Mouse (Mus musculus): ENCODE measurements around the gene Vdr.
A peak's percentile ranks its signal among the peaks of the same experiment; 100 is the strongest.

Vdr gene

DNA sequence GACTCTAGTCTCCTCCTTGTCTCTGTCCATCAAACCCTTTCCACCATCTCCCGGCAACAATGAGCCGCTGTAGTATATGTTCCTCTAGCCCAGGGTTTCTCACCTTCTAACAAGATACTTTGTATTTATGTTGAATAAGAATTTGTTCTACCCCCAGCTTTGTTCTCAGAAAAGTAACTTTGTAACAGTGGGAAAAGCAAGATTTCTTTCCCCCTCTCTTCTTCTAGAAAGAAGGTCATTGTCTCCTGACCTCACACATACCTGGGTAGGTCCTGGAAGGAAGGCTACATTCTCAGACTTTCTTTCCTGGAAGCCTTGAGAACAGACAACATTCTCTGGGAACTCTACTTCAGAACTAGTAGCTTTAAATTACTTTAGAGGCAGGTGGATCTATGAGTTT, at the start of gene Vdr:
Gene Vdr, minus strand, starts transcription at position 101 of the 400 bp plus-strand sequence.
- DNase-seq (ENCODE audit: low spot score), result no peak

DNA sequence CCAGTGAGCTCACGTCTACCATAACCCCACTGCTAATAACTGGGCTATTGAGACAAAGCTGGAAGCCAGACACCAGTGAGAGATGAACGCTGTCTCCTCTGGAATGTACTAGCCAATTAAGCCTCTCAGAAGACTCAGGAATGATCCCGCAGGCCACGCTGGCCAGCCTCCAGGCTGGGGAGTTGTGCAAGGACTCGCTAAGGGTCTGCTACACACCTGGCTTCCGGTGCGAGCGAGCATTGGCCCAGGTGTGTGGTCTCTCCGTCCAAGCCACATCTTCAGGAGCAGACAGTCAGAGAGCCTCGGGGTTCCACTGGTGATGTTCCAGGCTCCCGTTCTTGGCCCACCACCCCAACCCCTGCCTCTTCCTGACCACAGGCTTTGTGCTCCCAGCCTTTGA, 46.0 kb upstream of the Vdr start:
- no peak for DNase-seq (ENCODE audit: low spot score)

DNA sequence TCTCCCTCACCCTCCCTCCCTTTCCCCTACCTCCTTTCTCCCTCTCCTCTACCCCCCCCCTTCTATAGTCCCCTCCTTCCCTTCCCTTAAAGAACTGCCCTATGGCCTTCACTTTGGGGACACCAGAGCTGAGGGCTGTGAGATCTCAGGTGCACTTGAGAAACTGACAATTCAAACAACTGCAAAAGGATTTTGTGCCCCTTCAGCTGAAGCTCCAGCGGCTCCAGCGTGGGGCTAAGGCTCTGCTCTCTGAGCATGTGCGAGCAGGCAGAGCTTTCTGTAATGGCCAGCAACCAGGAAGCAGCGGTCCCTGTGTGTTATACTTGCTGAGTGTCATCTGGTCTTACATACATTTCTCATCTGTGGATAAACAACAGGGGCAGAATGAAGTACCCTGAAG, 45.3 kb upstream of the Vdr start:
- DNase-seq (ENCODE audit: low spot score), result no peak

DNA sequence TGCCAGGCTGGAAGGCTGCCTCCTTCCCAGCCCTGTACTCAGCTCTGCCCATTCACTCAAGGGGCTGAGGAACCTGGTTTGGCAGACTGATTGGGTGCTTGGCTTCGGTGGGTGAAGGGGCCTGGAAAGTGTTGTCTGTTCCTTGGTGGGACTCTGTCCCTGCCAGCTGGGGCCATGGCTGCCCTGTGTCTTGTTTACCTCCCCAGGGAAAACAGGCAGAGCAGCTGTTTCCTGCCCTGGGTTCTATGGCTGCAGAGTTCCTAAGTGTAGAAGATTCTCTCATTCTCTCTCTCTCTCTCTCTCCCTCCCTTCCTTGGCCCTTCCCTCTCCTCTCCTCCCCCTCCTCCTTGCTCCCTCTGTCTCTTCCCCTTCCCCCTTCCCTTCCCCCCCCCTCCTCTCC, 44.9 kb upstream of the Vdr start:
- no peak for DNase-seq (ENCODE audit: low spot score)

DNA sequence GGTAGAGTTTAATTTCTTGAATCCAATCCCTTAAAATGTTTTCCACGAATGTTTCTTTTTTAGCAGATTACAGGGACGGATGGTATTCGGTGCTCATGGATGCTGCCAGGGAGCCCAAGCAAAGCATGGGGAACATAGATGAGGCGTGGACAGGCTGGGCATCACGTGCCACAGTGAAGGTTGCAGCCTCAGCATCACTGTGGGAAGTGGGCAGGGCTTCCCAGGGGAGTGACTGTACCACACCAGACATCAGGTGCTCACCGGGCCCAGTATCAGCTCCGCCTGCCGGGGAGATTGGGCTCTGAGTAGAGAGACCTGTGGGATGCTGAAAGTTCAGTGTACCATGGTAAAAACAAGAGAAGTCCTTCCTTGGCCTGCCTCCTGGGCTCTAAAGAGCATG, 44.2 kb upstream of the Vdr start:
- DNase-seq (ENCODE audit: low spot score), result no peak

DNA sequence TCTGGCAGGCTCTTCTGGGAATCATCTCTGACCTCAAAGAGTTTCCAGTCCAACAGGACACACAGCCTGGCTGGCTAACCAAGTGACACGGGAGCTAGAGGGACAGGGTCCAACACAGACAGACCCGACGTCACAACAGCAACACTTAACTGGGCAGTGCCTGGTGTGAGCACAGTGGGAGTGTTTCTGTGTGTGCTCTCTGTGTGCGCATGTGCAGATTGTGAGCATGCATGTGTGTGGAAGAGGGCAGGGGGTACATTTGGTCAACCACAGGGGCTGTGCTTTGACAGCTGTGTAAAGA, 42.4 kb upstream of the Vdr start:
- DNase-seq (ENCODE audit: low spot score), result no peak

DNA sequence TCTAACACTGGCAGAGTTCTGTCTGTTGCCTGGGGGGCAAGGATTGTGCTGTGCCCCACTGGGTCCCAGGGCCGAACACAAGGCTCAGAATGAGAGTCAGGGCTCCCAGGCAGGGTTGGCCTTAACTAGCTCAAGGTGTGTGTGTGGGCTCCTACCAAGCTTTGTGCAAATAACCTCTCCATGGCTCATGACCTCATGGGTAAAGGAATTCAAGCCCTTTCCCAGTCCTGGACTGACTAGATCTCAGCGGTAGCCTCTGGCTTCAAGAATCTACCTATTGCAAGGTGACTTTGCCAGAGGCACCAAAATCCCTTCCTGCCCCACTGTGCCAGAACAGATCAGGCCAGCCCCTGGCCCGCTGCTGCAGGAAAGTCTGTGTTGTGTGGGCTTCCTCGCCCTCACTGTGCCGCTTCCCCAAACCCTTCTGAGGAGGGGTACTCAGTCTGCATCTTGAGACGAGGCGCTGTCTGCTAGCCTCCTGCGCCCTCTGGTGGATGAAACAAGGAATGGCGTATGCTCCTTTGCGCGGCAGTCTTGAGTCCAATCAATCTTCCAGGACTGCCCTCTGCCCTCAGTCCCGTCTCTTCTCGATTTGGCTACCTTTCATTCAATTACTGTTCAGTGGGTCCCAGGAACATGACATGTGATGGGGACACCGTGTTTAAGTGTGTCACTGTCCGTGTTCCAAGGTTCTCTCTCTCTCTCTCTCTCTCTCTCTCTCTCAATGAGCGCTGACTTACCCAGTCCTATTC, 41.9 kb upstream of the Vdr start:
- peak; percentile 80 for DNase-seq (ENCODE audit: low spot score)

DNA sequence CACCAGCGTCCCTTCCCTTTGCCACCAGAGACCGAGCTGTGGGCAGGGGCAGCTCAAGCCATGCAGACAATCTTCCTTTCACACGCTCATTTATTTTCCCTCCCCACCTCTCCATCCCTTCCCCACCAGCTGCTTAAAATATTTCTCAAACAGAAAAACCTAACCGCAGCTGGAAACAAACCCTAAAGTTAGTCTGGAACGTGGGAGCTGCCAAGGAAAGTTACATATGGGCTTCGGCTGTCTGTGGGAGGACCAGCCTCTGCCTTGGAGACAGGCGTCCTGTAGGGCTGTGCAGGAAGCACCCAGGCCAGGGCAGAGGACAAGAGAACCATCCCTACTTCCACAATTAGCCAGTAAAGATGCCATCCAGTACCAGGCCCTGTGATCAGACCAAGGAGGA, 39.8 kb upstream of the Vdr start:
- DNase-seq (ENCODE audit: low spot score), result no peak

DNA sequence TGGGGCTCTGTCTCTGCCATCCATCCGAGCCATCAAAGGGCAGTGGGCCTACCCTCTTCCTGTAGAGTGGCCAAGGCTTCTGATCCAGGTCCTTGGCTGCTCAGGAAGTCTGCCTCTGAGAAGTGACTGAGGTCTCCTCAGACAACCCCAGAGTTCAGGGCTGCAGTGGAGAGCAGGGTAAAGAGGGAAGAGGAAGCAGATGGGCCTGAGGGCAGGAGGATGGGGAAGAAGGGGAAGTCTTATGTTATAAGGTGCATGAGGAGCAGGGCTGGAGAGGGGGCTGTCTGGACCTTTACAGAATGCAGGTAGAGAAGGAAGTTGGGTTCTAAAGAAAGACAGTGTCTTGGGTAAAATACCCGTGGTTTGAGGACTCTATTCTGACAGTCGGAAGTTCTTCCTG, 39.3 kb upstream of the Vdr start:
- DNase-seq (ENCODE audit: low spot score), result no peak

DNA sequence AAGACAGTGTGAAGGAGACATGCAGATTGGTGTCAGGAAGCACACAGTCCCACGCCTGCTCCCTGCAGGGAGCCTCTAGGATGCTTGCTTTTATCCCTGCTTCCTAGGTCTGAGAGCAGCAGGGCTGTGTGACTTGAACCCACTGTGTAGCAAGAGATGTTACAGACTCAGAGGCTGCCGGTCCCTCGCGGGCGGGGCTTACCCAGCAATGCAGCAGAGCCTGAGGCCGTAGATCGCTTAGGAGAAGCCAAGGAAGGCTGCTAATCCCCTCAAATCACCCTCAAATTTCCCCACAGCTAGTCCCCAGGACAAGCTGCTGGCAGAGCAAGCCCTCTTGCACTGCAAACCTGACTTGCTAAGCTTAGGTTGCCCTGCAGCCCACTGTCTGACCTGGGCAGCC, 38.3 kb upstream of the Vdr start:
- no peak for DNase-seq (ENCODE audit: low spot score)

DNA sequence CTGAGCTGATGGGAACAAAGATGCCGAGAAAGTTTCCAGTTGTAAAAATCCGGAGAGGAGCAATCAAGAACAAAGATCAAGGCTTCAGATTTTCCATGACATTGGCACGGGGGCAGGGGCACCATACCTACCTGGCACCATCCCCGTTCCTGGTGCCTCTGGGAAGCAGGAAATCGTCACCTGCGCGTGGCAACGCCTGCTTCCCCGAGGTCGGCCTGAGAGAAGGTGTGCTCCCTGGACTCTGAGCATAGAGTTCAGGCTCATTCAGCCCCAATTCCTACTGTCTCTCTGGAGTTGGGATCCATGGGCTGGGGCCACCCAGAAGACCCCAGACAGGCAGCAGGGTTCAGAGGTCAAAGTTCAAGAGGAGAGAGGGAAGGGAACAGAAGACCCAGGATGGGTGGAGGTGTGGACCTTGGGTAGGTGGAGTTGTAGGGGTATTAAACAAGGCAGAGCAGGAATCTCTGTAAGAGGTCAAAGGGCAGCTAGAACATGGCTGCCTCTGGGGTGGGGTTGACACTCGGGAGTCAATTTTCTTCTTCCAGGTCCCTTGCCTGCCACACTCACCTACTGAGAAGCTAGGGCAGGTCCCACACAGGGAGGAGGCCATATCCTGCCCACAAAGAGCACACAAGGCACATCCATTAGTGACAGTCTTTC, 35.4 kb upstream of the Vdr start:
- DNase-seq (ENCODE audit: low spot score), result no peak

DNA sequence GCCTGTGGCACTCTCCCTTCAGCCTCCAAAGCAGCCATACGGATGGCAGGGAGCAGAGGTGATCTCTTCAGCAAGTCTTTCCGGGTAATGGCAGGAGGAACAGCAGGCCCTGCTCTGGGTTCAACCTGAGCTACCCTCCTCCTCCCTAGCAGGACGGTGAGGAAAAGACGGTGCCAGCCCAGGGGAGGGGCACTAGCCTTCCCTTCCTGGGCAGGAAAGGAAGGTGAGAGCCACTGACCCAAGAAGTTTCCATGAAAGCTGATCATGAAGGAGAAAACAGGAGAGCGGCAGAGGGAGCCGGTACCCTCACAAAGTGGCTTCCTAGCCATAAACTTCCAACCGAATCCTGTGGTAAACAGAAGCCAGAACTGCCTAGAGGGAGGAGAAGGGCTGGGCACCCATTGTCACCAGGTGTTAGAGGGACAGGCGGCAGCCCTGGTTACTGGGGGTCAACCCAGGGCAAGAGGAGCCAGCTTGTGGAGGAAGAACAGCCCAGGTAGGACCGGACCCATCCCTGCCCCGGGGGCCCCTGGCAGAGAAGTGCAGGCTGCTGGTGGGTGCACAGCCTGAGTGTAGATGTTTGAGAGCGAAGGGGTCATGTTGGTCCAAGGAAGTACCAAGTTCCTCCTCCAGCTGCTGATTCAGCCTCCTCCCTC, 34.6 kb upstream of the Vdr start:
- no peak for DNase-seq (ENCODE audit: low spot score)

DNA sequence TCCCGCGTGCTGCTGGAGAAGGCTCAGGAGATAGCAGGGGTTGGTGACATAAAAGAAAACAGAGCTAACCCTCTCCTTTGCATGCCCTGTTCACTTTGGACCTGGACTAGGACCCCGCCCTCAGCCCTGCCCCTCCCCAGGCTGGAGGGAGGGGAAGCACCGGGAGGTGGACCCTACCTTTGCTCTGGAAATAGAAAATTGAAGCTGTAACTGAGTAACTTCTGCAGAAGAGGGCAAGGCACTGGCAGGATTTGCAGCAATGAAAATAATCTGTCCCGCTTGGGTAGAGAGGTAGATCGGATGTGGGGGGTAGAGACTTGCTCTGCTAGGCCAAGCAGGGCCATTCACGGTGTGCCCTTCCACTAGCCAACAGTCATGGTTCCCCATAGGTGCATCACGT, 32.9 kb upstream of the Vdr start:
- no peak for DNase-seq (ENCODE audit: low spot score)

DNA sequence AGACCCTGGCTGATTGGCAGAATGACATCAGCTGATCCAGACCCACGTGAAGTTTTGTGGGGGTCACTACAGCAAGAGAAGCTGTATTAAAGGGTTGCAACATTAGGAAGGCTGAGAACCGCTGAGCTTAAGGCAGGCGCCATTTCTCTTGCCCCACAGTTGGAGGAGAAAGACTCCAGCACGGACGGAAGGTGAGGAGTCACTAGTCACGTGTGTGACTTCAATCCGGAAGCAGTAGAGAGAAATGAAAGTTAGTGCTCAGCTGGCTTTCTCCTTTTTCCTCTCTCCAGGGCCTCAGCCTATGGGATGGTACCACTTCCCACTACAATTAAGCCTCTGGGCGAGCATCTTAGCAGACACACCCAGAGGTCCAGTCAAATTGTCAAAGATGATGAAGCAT, 32.1 kb upstream of the Vdr start:
- no peak for DNase-seq (ENCODE audit: low spot score)

DNA sequence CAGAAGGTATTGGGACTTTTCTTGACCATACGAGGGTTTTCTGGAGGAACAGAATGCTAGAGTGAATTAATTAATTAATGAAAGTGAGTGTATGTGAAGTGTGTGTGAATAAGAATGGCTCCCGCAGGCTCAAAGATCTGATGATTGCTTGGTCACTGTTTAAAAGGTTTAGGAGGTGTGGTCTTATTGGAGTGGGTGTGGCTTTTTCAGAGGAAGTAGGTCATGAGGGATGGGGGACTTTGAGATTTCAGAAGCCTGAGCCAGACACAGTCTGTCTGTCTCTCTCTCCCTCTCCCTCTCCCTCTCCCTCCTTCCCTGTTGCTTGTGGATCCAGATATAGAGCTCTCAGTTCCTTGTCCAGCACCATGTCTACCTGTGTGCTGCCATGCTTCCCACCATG, 30.9 kb upstream of the Vdr start:
- DNase-seq (ENCODE audit: low spot score), result no peak

DNA sequence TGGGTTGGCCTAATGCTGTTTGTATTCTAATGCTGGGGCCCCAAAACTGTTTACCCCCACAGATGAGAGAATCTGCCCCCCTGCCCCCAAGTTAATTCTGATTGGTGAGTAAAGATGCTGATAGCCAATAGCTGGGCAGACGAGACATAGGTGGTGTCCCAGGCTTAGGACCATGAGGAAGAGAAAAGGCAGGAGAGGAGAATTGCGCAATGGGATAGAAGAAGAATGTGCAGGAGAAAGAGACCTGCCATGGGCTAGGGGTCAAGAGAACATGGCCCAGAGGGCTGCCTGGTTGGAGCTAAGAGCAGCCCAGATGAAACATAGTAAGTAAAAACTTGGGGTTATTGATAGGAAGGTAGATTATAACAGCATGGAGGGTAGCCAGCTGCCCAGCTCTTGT, 29.7 kb upstream of the Vdr start:
- no peak for DNase-seq (ENCODE audit: low spot score)

DNA sequence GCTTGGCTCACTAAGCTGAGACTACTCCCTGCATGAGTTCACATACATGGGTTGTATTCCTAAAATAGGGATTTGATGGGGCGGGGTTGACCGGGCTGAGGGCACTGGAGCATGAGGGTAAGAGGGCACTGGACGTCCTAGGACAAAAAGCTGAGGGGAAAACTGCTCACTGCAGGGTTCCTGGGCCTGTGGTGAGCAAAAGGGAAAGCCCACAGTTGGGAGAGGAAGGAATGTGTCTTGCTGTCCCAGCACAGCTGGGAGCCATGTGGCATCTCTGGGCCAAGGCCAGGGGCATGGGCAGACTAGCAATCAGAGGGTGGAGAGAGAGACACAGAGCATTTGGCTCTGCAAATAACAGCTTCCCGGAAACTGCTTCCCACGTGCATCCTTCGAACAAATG, 28.1 kb upstream of the Vdr start:
- peak; percentile 78 for DNase-seq (ENCODE audit: low spot score)

DNA sequence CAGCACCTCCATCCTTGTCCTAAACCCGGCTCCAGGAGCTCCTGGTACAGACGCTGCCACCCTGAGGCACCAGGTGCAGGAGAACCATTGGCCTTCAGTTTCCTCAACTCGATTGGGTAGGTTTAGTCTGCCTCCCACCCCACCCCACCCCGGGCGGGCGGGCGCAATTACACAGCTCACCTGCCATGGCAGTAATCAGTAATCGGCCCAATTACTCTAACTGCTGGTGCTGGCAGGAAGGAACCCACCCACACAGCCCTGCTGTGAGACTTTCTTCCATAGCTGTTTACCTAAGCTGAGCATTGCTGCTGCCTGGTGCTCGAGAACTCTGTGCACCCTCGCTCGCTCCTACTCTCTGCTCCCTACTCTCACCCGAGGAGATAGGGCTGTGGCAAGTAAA, 22.0 kb upstream of the Vdr start:
- no peak for DNase-seq (ENCODE audit: low spot score)

DNA sequence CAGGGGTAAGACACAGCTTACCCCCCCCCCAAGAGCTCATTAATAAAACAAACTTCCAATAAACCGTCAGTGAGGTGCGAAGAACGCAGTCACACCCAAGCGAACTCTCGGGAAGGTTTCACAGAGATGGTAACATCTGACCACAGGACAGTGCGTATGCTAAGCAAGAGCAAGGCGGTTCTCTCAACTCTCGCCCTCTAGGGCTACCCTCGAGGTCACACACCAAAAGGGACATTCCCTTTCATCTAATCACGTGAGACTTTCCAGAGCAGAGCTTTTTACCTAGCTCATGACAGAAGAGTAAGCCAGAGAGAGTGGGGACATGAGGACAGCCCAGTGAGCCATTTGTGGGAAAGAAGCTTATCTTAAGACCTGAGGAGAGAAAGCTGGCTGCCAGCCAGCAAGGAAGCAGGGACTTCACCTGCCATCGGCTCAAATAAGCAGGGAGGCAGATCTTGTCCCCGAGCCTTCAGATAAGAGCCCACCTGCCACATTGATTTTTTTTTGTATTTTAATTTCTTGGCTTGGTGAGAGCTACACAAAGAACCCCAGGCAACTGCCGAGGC, 18.9 kb upstream of the Vdr start:
- DNase-seq (ENCODE audit: low spot score), result no peak

DNA sequence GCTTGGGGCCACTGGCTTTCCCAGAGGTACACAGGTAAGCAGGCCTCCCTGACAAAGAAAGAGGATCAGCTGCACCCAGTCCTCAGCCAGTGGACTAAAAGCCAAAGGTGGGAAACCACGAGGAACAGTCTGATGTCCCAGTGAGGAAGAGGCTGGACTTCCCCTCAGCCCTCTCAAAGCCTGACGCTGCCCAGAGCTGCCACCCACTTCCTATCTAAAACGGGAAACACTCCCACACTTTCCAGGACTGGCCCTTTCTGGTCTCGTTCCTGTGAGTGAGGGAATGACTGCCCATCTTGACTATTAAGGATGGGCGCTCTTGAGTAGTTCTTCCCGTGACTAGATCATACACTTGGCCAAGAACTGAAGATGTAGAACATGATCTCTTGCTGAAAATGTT, 17.4 kb upstream of the Vdr start:
- no peak for DNase-seq (ENCODE audit: low spot score)

DNA sequence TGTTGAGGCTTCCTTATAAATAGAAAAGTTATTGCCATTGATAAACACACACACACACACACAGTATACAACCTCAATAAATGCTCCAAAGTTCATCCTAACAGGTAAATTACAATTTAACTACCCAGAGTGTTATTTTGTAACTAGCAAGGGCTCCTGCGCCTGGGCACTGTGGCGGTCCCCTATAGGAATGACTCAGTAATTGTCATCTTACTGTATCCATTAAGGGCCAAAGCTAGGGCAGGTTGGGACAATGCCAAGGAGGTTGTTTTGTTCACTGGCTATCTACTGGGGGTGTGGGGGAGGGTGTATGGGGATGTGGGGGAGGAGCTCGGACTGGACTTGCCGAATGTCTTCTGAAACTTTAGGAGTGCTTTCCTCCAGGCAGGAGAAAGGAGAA, 16.6 kb upstream of the Vdr start:
- no peak for DNase-seq (ENCODE audit: low spot score)

DNA sequence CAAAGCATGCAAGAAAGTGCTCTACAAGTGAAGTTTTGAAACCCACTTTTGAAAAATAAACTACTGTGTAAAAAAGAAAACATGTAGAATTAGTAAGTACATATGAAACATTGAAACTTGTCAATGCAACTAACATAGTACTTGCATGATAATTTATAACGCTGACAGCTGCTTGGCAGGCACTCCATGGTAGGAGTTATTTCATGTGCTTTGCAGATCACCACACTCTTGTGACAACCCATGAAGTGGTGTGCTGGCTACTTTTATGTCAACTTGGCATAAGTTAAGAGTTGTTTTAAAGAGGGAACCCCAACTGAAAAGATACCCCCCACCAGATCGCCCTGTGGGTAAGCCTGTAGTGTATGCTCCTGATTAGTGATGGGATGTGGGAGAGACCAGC, 12.0 kb upstream of the Vdr start:
- peak; percentile 42 for DNase-seq (ENCODE audit: low spot score)

DNA sequence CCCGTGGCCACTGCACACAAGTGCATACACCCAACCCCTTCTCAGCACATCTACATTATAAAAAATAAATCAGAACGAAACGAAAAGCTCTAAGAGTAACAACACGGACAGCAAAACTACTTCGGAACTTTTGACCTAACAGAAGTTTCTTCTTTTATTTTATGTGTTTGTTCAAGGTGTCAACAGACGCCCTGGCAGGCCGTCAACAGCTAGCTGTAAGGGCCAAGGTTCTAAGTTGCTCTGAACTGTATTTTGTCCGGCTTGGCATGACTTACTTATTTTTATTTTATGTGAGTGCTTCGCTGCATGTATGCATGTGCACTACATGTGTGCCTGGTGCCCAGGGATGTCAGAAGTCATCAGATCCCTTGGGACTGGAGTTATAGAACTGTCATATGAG, 11.4 kb upstream of the Vdr start:
- DNase-seq (ENCODE audit: low spot score), result no peak

DNA sequence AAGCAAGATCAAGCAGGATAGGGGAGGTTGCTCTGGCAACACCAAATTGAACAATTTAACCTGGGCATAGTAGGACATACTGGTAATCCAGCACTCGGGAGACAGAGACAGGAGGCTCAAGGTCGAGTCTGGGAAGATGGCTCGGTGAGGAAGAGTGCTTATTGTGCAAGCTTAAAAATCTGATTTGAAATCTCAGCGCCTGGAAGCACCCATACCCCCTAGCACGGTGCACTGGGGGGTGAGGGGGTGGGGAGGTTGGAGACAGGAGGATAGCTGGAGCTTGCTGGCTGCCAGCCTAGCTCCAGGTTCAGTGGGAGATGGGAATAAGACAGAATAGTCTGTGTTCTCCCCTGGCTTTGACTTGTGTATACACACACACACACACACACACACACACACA, 9.9 kb upstream of the Vdr start:
- DNase-seq (ENCODE audit: low spot score), result no peak

Data from adipocyte (in vitro differentiated cells).